Mouse (Mus musculus) olfactory bulb, adult 2 months (tissue): ENCODE results near the gene Phlda1. TPM values are rescaled to one million over a fixed set of nuclear protein-coding genes. Genes with fewer than 3 reads are reported as not detected.
A peak's percentile ranks its signal among the peaks of the same experiment; 100 is the strongest.

ENCODE experiments used
- H3K27ac ChIP-seq: fragments of 200-500 bp; 2 replicates; pipeline ENCODE4 v1.5.1; 2012; ENCODE audit warnings: low read depth, low read length; ENCODE audit not compliant: insufficient read depth
- H3K4me1 ChIP-seq: fragments of 200-500 bp; 2 replicates; pipeline ENCODE4 v1.6.1; 2012; ENCODE audit warnings: low read length; ENCODE audit not compliant: control insufficient read depth, insufficient read depth
- H3K4me3 ChIP-seq: fragments of 200-500 bp; 2 replicates; pipeline ENCODE4 v1.5.1; 2012; ENCODE audit warnings: mild to moderate bottlenecking, low read depth, low read length, moderate library complexity; ENCODE audit not compliant: insufficient read depth
- CTCF ChIP-seq: fragments of 200-500 bp; IDR thresholded peaks from 2 replicates; pipeline ENCODE4 v1.5.1; 2012; ENCODE audit warnings: low read depth, mild to moderate bottlenecking, low read length, moderate library complexity; ENCODE audit not compliant: insufficient read depth
- POLR2A ChIP-seq: fragments of 200-500 bp; IDR thresholded peaks from 2 replicates; pipeline ENCODE4 v1.6.1; 2012; ENCODE audit warnings: mild to moderate bottlenecking, low read depth, low read length, moderate library complexity; ENCODE audit not compliant: insufficient read depth
- WGBS: fragments of 180-500 bp; shearing (Covaris S2); methylation state at CpG from one replicate; pipeline ENCODE4 v1.1.7; 2018; 5-methylcytosine and 5-hydroxymethylcytosine counted together
- polyA plus RNA-seq: library from polyadenylated mRNA; stranded (reverse); fragments of >200 nt; gene quantifications from 2 replicates; pipeline ENCODE4 v1.2.4, GENCODE M21; 2012; ENCODE audit warnings: low replicate concordance; ENCODE audit not compliant: missing spikeins, insufficient read depth, insufficient read length

Phlda1 gene
- polyA plus RNA-seq = not detected in 2 replicates

GRCm38 (mm10) chr10:111506101-111506925 is at the start of gene Phlda1:
Phlda1 (plus strand) TSS chr10:111506286.
- Histone ChIP-seq H3K4me1 (peaks cover 7% of the 10 kb centered on the region), H3K27ac (peak within 1 kb of the TSS; percentile 93), H3K4me3 (peak within 1 kb of the TSS; percentile 86)
- under 1% methylated on average over 79 of the region's 94 CpGs for WGBS
- TF ChIP-seq CTCF = peak; percentile 13; the same call in 1 of the 2 replicates
- peak; percentile 53 for TF ChIP-seq POLR2A

GRCm38 (mm10) chr10:111458088-111458487 is 48.0 kb upstream of the Phlda1 start:
- WGBS = 51% methylated on average over 7 of the region's 7 CpGs
- Histone ChIP-seq H3K4me3 (no peak overlapping the region), H3K27ac (no peak overlapping the region), H3K4me1 (peaks cover 4% of the 10 kb centered on the region; the same call in 1 of the 2 replicates)
- TF ChIP-seq POLR2A (no peak), CTCF (no peak)

GRCm38 (mm10) chr10:111459040-111459439 is 47.0 kb upstream of the Phlda1 start:
- peaks cover 4% of the 10 kb centered on the region; the same call in 1 of the 2 replicates for H3K4me1 ChIP-seq
- no peak overlapping the region for H3K27ac ChIP-seq
- WGBS = 65% methylated on average over 9 of the region's 9 CpGs
- H3K4me3 ChIP-seq = no peak overlapping the region
- no peak for TF ChIP-seq POLR2A
- no peak for TF ChIP-seq CTCF

- no peak for TF ChIP-seq POLR2A
- TF ChIP-seq CTCF = no peak
- WGBS = 88% methylated on average over 3 of the region's 3 CpGs
- H3K4me3 ChIP-seq = no peak overlapping the region
- no peak overlapping the region for H3K27ac ChIP-seq
- peaks cover 4% of the 10 kb centered on the region; the same call in 1 of the 2 replicates for H3K4me1 ChIP-seq
Observed at GRCm38 (mm10) chr10:111459874-111460273, 46.2 kb upstream of the Phlda1 start.

- 9% methylated on average over 4 of the region's 4 CpGs for WGBS
- Histone ChIP-seq H3K27ac (no peak overlapping the region), H3K4me1 (peaks cover 4% of the 10 kb centered on the region; the same call in 1 of the 2 replicates), H3K4me3 (no peak overlapping the region)
- no peak for TF ChIP-seq POLR2A
- no peak for TF ChIP-seq CTCF
Observed at GRCm38 (mm10) chr10:111460381-111460780, 45.7 kb upstream of the Phlda1 start.

GRCm38 (mm10) chr10:111464833-111465232 is 41.3 kb upstream of the Phlda1 start:
- 96% methylated on average over 1 of the region's 1 CpGs for WGBS
- Histone ChIP-seq H3K4me3 (no peak overlapping the region), H3K4me1 (no peaks in the 10 kb centered on the region), H3K27ac (no peak overlapping the region)
- TF ChIP-seq POLR2A (no peak), CTCF (no peak)

GRCm38 (mm10) chr10:111465409-111465808 is 40.7 kb upstream of the Phlda1 start:
- Histone ChIP-seq H3K27ac (no peak overlapping the region), H3K4me1 (no peaks in the 10 kb centered on the region), H3K4me3 (no peak overlapping the region)
- TF ChIP-seq CTCF (no peak), POLR2A (no peak)
- 70% methylated on average over 2 of the region's 2 CpGs for WGBS

- H3K4me3 ChIP-seq = no peak overlapping the region
- H3K4me1 ChIP-seq = 0 out of 2 replicates have a peak, but pooled peaks cover 3% of the 10 kb centered on the region
- TF ChIP-seq POLR2A = no peak
- no peak for TF ChIP-seq CTCF
- no peak overlapping the region for H3K27ac ChIP-seq
- 77% methylated on average over 9 of the region's 9 CpGs for WGBS
Observed at GRCm38 (mm10) chr10:111471166-111471565, 34.9 kb upstream of the Phlda1 start.
